Comparison of ENCODE assay signal across 8 mouse cellular contexts in genomic region chr9:14512633-14513445, GRCm38 (mm10). TPM values are rescaled to one million over a fixed set of nuclear protein-coding genes. Genes with fewer than 3 reads are reported as not detected.
DNase-seq lines count a peak whose midpoint lies in the region; ATAC-seq and TF ChIP-seq lines count a peak whose summit lies in the region.

No protein-coding gene starts in this region.

- no peak overlapping the region for H3K9ac ChIP-seq in lung, postnatal 0 days (replicated peaks; ENCODE audit: low read depth)

- TF ChIP-seq CTCF in testis, adult 2 months (IDR thresholded peaks at IDR 0.05; ENCODE audit: control insufficient read depth, insufficient read depth, insufficient replicate concordance, low read depth, low read length): peak; percentile 14; the same call in 1 of the 2 replicates
- peak; percentile 83 for TF ChIP-seq CTCF in lung, postnatal 0 days (IDR thresholded peaks at IDR 0.05)

- no peak overlapping the region for H3K4me2 ChIP-seq in lung, postnatal 0 days (replicated peaks; ENCODE audit: low read depth, low read length)

- 0 out of 2 replicates have a peak, but pooled peaks have one; percentile 22 for ATAC-seq in common myeloid progenitor, adult 5-6 weeks (replicated peaks; ENCODE audit: low read depth, poor library complexity, severe bottlenecking)
- peak; percentile 55 for ATAC-seq in lung, postnatal 0 days
- no peak for ATAC-seq in erythroid progenitor cell, adult 5-6 weeks (replicated peaks; ENCODE audit: low FRiP score, poor library complexity, severe bottlenecking)

- H3K36me3 ChIP-seq in testis, adult 2 months (ENCODE audit: control insufficient read depth, insufficient read depth, low read length): no peaks in the 10 kb centered on the region
- peaks cover 24% of the 10 kb centered on the region for H3K36me3 ChIP-seq in lung, postnatal 0 days (ENCODE audit: insufficient read depth, low read length)

- intact Hi-C loops in gastrocnemius, postnatal 14 days (cut with DNase I; ENCODE audit: low total_unique reads): loop anchor here (5.0 kb wide), 2 partner anchors 189 to 254 kb away; no protein-coding TSS in a partner anchor

- no peak for DNase-seq in testis, postnatal 14 days (ENCODE audit: low spot score)
- DNase-seq in gastrocnemius, postnatal 14 days: peak; percentile 15
- DNase-seq in kidney, postnatal 36 days: peak; percentile 24 to 53
- peak; percentile 74 for DNase-seq in lung, postnatal 0 days (ENCODE audit: low spot score)
- peak; percentile 54 to 59 for DNase-seq in right cerebral cortex, adult 2 months (ENCODE audit: low spot score in 2 of 2)

- H3K27ac ChIP-seq in testis, adult 2 months (ENCODE audit: control insufficient read depth, insufficient read depth, low read depth, low read length): no peak overlapping the region
- H3K27ac ChIP-seq in lung, postnatal 0 days (ENCODE audit: low read length): no peak overlapping the region

- 72% methylated on average over 9 of the region's 9 CpGs for WGBS in lung, postnatal 0 days

- no peak overlapping the region for H3K4me3 ChIP-seq in testis, adult 2 months (ENCODE audit: control insufficient read depth, low read depth, low read length)
- H3K4me3 ChIP-seq in lung, postnatal 0 days (ENCODE audit: low read depth, low read length): no peak overlapping the region

- H3K9me3 ChIP-seq in lung, postnatal 0 days (ENCODE audit: low read length): no peaks in the 10 kb centered on the region

- no peak for TF ChIP-seq POLR2A in testis, adult 2 months (IDR thresholded peaks at IDR 0.05; ENCODE audit: control insufficient read depth, low read depth, low read length)

- no peaks in the 10 kb centered on the region for H3K27me3 ChIP-seq in testis, adult 2 months (ENCODE audit: control insufficient read depth, insufficient read depth, low read length)
- H3K27me3 ChIP-seq in lung, postnatal 0 days (replicated peaks; ENCODE audit: insufficient read depth, low read length): no peaks in the 10 kb centered on the region

- TF ChIP-seq EP300 in lung, postnatal 0 days (IDR thresholded peaks at IDR 0.05): no peak

- no peaks in the 10 kb centered on the region for H3K4me1 ChIP-seq in testis, adult 2 months (ENCODE audit: control insufficient read depth, insufficient read depth, low read length)
- no peaks in the 10 kb centered on the region for H3K4me1 ChIP-seq in lung, postnatal 0 days (ENCODE audit: insufficient read depth, low read depth, low read length)

RNA-seq across cellular contexts. Expression of gene Cwc15, which starts 12.4 kb away (rescaled TPM):
- polyA plus RNA-seq in testis, adult 2 months (2012; rRNA removed): 21.9 and 22.6 TPM in 2 replicates
- total RNA-seq in common myeloid progenitor, adult 5-6 weeks (2017): 260 and 293 TPM in 2 replicates
- 10 to 100 TPM; 94.1 to 94.4 TPM for total RNA-seq in gastrocnemius, postnatal 14 days (2021)
- polyA plus RNA-seq in lung, postnatal 0 days (2015; fragmentation: Nextera tagmentation; extraction: Ambion mirVana): 125 and 126 TPM in 2 replicates
- total RNA-seq in erythroid progenitor cell, adult 5-6 weeks (2015; ENCODE audit: low replicate concordance): 77.8 and 93.1 TPM in 2 replicates
- total RNA-seq in erythroid progenitor cell, adult 5-6 weeks (2017; ENCODE audit: low replicate concordance): 81.4 and 94.3 TPM in 2 replicates

RNA-seq across cellular contexts. Expression of gene Kdm4d, which starts 12.6 kb away (rescaled TPM):
- polyA plus RNA-seq in testis, adult 2 months (2012; rRNA removed): 78.0 and 80.1 TPM in 2 replicates
- 0.69 TPM in 1 of 2 replicates, not detected in the other for total RNA-seq in common myeloid progenitor, adult 5-6 weeks (2017)
- total RNA-seq in gastrocnemius, postnatal 14 days (2021): not detected
- polyA plus RNA-seq in lung, postnatal 0 days (2015; fragmentation: Nextera tagmentation; extraction: Ambion mirVana): 0.19 and 0.20 TPM in 2 replicates
- total RNA-seq in erythroid progenitor cell, adult 5-6 weeks (2015; ENCODE audit: low replicate concordance): not detected in 2 replicates
- total RNA-seq in erythroid progenitor cell, adult 5-6 weeks (2017; ENCODE audit: low replicate concordance): 0.13 TPM in 1 of 2 replicates, not detected in the other
